Mouse (Mus musculus) neural tube, embryonic 12.5 days (tissue): ENCODE results near the gene Kctd21. TPM values are rescaled to one million over a fixed set of nuclear protein-coding genes. Genes with fewer than 3 reads are reported as not detected.

Source experiments
- ATAC-seq: fragments of 200-750 bp; cut with Nextera tagmentation; 2 replicates; pipeline ENCODE4 v1.8.0; 2017; ENCODE audit warnings: low read depth, mild to moderate bottlenecking, moderate TSS enrichment, moderate library complexity; ENCODE audit not compliant: low FRiP score
- H3K27ac ChIP-seq: fragments of 300-500 bp; sonication (generic); 2 replicates; pipeline ENCODE4 v1.5.1; 2016
- H3K27me3 ChIP-seq: fragments of 300-500 bp; sonication (generic); replicated peaks from 2 replicates; pipeline ENCODE4 v1.6.1; 2016; ENCODE audit warnings: mild to moderate bottlenecking
- H3K36me3 ChIP-seq: fragments of 300-500 bp; sonication (generic); 2 replicates; pipeline ENCODE4 v1.6.1; 2016; ENCODE audit warnings: mild to moderate bottlenecking
- H3K4me1 ChIP-seq: fragments of 300-500 bp; sonication (generic); 2 replicates; pipeline ENCODE4 v1.6.1; 2016
- H3K4me2 ChIP-seq: fragments of 300-500 bp; sonication (generic); replicated peaks from 2 replicates; pipeline ENCODE4 v1.6.1; 2016; ENCODE audit warnings: mild to moderate bottlenecking
- H3K4me3 ChIP-seq: fragments of 300-500 bp; sonication (generic); 2 replicates; pipeline ENCODE4 v1.5.1; 2016
- H3K9ac ChIP-seq: fragments of 300-500 bp; sonication (generic); 2 replicates; pipeline ENCODE4 v1.6.1; 2016; ENCODE audit warnings: mild to moderate bottlenecking
- H3K9me3 ChIP-seq: fragments of 300-500 bp; sonication (generic); 2 replicates; pipeline ENCODE4 v1.6.1; 2016; ENCODE audit warnings: mild to moderate bottlenecking
- WGBS: fragments of 180-500 bp; shearing (Covaris S2); methylation state at CpG from one replicate; pipeline ENCODE4 v1.1.7; 2016; 5-methylcytosine and 5-hydroxymethylcytosine counted together
- polyA plus RNA-seq: library from polyadenylated mRNA; unstranded; fragments of >200 nt; fragmentation: Nextera tagmentation; extraction: Ambion mirVana; gene quantifications from 2 replicates; pipeline ENCODE4 v1.2.1, GENCODE M21; 2016

Gene Kctd21
- polyA plus RNA-seq, 1 experiment from 2014 or later: 7.0 TPM

DNA sequence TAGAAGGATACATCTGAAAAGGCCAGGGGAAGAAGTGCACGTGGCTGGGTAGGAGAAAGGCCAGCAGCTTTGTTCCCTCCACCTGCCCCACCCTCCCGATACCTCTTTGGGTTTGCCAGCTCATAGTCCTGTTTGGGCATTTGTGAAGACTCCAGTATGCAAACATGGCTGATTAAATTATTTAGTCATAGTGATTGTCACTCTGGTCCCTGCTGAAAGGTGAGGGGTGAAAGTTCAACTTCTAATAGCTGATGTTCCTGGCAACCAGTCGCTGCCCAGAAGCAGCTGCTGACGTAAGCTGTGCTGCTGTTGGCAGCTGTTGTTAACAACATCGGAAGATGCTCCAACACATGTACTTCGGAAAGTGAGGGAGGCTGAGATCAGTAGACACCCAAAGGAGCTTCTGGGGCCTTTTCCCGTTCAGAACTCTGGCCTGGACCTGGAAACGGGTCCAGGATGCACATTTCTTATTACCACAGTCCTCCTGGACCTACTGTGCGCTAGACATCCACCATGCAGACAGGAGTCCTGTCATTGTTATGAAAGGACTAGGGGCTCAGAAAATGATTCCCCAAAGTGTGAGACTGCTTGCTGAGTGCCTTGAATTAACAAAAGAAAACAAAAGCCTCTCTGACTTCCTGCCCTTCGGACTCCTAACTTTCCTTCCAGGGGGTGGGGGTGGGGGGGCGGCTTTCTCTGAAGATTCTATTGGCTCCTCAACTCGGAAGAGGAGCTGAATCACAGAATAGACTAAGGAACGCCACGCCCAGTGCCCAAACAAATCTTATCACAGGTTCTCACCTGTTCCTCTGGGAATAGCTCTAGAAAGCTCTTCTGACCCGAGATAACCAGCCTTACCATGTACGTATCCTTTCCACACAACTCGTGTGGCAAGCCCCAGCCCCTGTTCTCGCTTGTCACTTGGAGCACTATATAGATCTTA, 9.1 kb downstream of the Kctd21 start:
- Histone ChIP-seq H3K9ac (no peak overlapping the region), H3K4me3 (no peak overlapping the region), H3K4me1 (peaks cover 4% of the 10 kb centered on the region; the same call in 1 of the 2 replicates), H3K27ac (no peak overlapping the region), H3K36me3 (no peaks in the 10 kb centered on the region), H3K9me3 (no peaks in the 10 kb centered on the region), H3K4me2 (no peak overlapping the region), H3K27me3 (no peaks in the 10 kb centered on the region)
- 70% methylated on average over 18 of the region's 18 CpGs for WGBS
- ATAC-seq: no peak

DNA sequence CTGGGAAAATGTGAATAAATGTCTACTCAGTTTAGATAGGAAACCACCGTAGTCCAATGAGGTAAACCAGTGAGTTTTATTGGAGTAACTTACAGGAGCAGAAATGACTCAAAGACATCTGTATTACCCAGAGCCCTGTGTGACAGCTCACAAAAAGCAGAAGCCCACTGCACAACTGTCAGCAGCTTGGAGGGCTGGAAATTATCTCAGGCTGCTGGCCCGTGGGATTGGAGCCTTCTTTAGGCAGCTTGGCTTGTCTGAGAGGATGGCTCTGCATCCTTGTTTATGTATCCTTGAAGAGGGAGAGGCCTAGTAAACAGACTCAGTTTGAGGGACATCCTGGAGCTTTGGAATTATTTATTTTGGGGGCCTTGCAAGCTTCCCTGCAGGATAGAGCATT, 10.8 kb downstream of the Kctd21 start:
- Histone ChIP-seq H3K4me1 (peaks cover 4% of the 10 kb centered on the region; the same call in 1 of the 2 replicates), H3K9me3 (no peaks in the 10 kb centered on the region), H3K27ac (no peak overlapping the region), H3K36me3 (peaks cover 6% of the 10 kb centered on the region), H3K27me3 (no peaks in the 10 kb centered on the region), H3K9ac (no peak overlapping the region), H3K4me3 (no peak overlapping the region), H3K4me2 (no peak overlapping the region)
- no peak for ATAC-seq
- 90% methylated on average over 2 of the region's 2 CpGs for WGBS

DNA sequence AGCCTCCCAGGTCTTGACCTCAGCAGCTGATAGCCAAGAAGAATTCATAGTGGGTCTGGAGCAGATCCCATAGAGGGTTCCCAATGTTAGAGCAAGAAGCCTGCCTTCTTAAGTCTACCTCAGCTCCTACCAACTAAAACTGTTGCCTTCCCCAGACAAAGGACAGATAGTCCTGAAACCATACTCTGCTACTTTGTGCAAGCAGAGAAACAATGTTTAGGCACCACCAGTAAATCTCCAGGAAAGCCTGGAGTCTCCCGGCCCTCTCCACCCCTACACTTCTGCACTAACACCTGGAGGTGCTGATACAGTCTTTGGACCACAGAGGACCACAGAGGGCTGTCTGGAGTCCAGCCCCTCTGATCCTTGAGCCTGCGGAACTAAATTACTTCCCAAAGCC, 12.5 kb downstream of the Kctd21 start:
- no peak overlapping the region for H3K4me3 ChIP-seq
- H3K27ac ChIP-seq: no peak overlapping the region
- H3K9ac ChIP-seq: no peak overlapping the region
- H3K9me3 ChIP-seq: no peaks in the 10 kb centered on the region
- no peak for ATAC-seq
- peaks cover 4% of the 10 kb centered on the region; the same call in 1 of the 2 replicates for H3K4me1 ChIP-seq
- H3K4me2 ChIP-seq: no peak overlapping the region
- no peaks in the 10 kb centered on the region for H3K27me3 ChIP-seq
- H3K36me3 ChIP-seq: peaks cover 7% of the 10 kb centered on the region
- 85% methylated on average over 2 of the region's 2 CpGs for WGBS

- H3K4me1 ChIP-seq: peaks cover 4% of the 10 kb centered on the region; the same call in 1 of the 2 replicates
- no peak overlapping the region for H3K4me3 ChIP-seq
- H3K9ac ChIP-seq: no peak overlapping the region
- 60% methylated on average over 10 of the region's 10 CpGs for WGBS
- ATAC-seq: no peak
- no peak overlapping the region for H3K4me2 ChIP-seq
- H3K36me3 ChIP-seq: peaks cover 7% of the 10 kb centered on the region
- no peak overlapping the region for H3K27ac ChIP-seq
- no peaks in the 10 kb centered on the region for H3K27me3 ChIP-seq
- no peaks in the 10 kb centered on the region for H3K9me3 ChIP-seq
These were observed 13.2 kb downstream of the Kctd21 start for GRCm38 (mm10) chr7:97345229-97345871.

GRCm38 (mm10) chr7:97346111-97346821, 14.1 kb downstream of the Kctd21 start:
- no peak for ATAC-seq
- Histone ChIP-seq H3K36me3 (peaks cover 7% of the 10 kb centered on the region), H3K9ac (no peak overlapping the region), H3K4me2 (no peak overlapping the region), H3K27me3 (no peaks in the 10 kb centered on the region), H3K27ac (no peak overlapping the region), H3K9me3 (no peaks in the 10 kb centered on the region), H3K4me1 (peaks cover 4% of the 10 kb centered on the region; the same call in 1 of the 2 replicates), H3K4me3 (no peak overlapping the region)
- WGBS: 74% methylated on average over 9 of the region's 9 CpGs

- Histone ChIP-seq H3K9ac (no peak overlapping the region), H3K9me3 (no peaks in the 10 kb centered on the region), H3K4me3 (no peak overlapping the region), H3K27ac (no peak overlapping the region), H3K36me3 (peaks cover 7% of the 10 kb centered on the region), H3K4me2 (no peak overlapping the region), H3K27me3 (no peaks in the 10 kb centered on the region), H3K4me1 (peaks cover 4% of the 10 kb centered on the region; the same call in 1 of the 2 replicates)
- 80% methylated on average over 3 of the region's 4 CpGs for WGBS
- ATAC-seq: no peak
These were observed 14.7 kb downstream of the Kctd21 start for GRCm38 (mm10) chr7:97346822-97347166.

DNA sequence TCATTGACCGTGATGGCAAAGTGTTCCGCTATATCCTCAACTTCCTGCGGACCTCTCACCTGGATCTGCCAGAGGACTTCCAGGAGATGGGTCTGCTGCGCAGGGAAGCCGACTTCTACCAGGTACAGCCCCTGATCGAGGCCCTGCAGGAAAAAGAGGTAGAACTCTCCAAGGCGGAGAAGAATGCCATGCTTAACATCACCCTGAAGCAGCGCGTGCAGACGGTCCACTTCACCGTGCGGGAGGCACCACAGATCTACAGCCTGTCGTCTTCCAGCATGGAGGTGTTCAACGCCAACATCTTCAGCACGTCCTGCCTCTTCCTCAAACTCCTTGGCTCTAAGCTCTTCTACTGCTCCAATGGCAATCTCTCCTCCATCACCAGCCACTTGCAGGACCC, 15.3 kb downstream of the Kctd21 start:
- Histone ChIP-seq H3K4me2 (no peak overlapping the region), H3K9ac (no peak overlapping the region), H3K4me1 (peaks cover 4% of the 10 kb centered on the region; the same call in 1 of the 2 replicates), H3K36me3 (peaks cover 7% of the 10 kb centered on the region), H3K27ac (no peak overlapping the region), H3K9me3 (no peaks in the 10 kb centered on the region), H3K4me3 (no peak overlapping the region), H3K27me3 (no peaks in the 10 kb centered on the region)
- WGBS: 96% methylated on average over 15 of the region's 15 CpGs
- no peak for ATAC-seq

DNA sequence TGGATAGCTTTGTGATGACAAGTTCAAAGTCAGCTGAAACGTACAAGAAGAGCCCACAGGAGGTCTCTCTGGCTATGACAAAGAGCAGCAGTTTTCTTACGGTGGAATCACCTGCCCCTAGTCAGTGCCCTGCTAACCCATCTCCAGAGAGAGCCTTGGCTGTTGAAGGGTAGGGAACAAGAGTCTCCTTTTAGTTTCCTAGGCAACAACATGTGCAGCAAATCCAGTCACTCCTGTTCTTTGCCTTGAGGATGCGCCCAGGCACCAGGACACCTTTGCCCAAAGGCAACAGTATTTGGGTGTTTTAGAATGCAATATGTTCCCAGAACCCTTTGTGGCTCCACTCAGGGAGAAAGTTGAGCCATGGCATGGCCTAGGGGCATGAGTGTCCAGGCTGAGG, 16.2 kb downstream of the Kctd21 start:
- Histone ChIP-seq H3K4me1 (peaks cover 4% of the 10 kb centered on the region; the same call in 1 of the 2 replicates), H3K27ac (no peak overlapping the region), H3K4me2 (no peak overlapping the region), H3K36me3 (peaks cover 7% of the 10 kb centered on the region), H3K27me3 (no peaks in the 10 kb centered on the region), H3K4me3 (no peak overlapping the region), H3K9ac (no peak overlapping the region), H3K9me3 (no peaks in the 10 kb centered on the region)
- WGBS: 84% methylated on average over 3 of the region's 3 CpGs
- no peak for ATAC-seq

GRCm38 (mm10) chr7:97348836-97349235, 16.7 kb downstream of the Kctd21 start:
- Histone ChIP-seq H3K4me2 (no peak overlapping the region), H3K4me1 (peaks cover 4% of the 10 kb centered on the region; the same call in 1 of the 2 replicates), H3K27ac (no peak overlapping the region), H3K4me3 (no peak overlapping the region), H3K27me3 (no peaks in the 10 kb centered on the region), H3K9me3 (no peaks in the 10 kb centered on the region), H3K36me3 (peaks cover 7% of the 10 kb centered on the region), H3K9ac (no peak overlapping the region)
- 87% methylated on average over 5 of the region's 5 CpGs for WGBS
- no peak for ATAC-seq

GRCm38 (mm10) chr7:97349438-97349837, 17.3 kb downstream of the Kctd21 start:
- H3K4me2 ChIP-seq: no peak overlapping the region
- H3K4me1 ChIP-seq: peaks cover 4% of the 10 kb centered on the region; the same call in 1 of the 2 replicates
- no peaks in the 10 kb centered on the region for H3K27me3 ChIP-seq
- H3K27ac ChIP-seq: no peak overlapping the region
- H3K4me3 ChIP-seq: no peak overlapping the region
- 88% methylated on average over 6 of the region's 6 CpGs for WGBS
- H3K9ac ChIP-seq: no peak overlapping the region
- no peaks in the 10 kb centered on the region for H3K9me3 ChIP-seq
- no peak for ATAC-seq
- peaks cover 7% of the 10 kb centered on the region for H3K36me3 ChIP-seq

DNA sequence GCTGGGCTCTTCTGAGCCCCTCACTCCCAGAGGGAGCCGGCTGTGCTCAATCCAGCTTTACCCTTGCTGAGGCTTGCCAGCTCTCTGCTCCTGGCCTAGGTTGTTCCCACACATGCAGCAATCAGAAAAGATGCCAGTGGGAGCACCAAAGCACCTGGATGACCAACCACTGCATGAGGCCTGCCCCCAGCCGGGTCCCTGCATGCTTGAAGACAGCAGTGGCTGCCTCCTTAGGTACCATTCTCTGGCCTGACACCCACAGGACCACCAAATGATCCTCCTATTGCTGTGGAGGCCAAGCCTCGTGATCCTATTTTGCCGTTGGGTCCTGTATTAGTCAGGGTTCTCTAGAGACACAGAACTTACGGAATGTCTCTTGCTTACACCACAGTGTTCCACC, 18.8 kb downstream of the Kctd21 start:
- Histone ChIP-seq H3K9me3 (no peaks in the 10 kb centered on the region), H3K36me3 (peaks cover 7% of the 10 kb centered on the region), H3K4me1 (no peaks in the 10 kb centered on the region), H3K27ac (no peak overlapping the region), H3K4me2 (no peak overlapping the region), H3K27me3 (no peaks in the 10 kb centered on the region), H3K4me3 (no peak overlapping the region), H3K9ac (no peak overlapping the region)
- 90% methylated on average over 5 of the region's 5 CpGs for WGBS
- no peak for ATAC-seq
